Mouse (Mus musculus): ENCODE data around the gene Prss22. TPM values are rescaled to one million over a fixed set of nuclear protein-coding genes. Genes with fewer than 3 reads are reported as not detected.
"Not testable (repeated sequence)": the region's sequence is repeated elsewhere in the genome, so short reads cannot be mapped to it uniquely, and the experiment has no call there.

Prss22 gene
- polyA plus RNA-seq, 1 experiment from 2014 or later = 0.50 TPM

- Histone ChIP-seq H3K27me3 (replicated peaks; ENCODE audit: control insufficient read depth, insufficient read depth, low read length) (no peaks in the 10 kb centered on the region), H3K9ac (ENCODE audit: low read depth, low read length) (no peak overlapping the region), H3K27ac (replicated peaks; ENCODE audit: low read depth, low read length) (no peak overlapping the region), H3K4me2 (ENCODE audit: low read depth, low read length) (no peak overlapping the region), H3K36me3 (ENCODE audit: control insufficient read depth, insufficient read depth, low read length) (no peaks in the 10 kb centered on the region), H3K9me3 (ENCODE audit: control insufficient read depth, low read length) (no peaks in the 10 kb centered on the region), H3K4me1 (ENCODE audit: control insufficient read depth, insufficient read depth, low read length) (no peaks in the 10 kb centered on the region), H3K4me3 (ENCODE audit: low read depth, low read length) (no peak overlapping the region)
- WGBS = 89% methylated on average over 2 of the region's 2 CpGs
- DNase-seq (ENCODE audit: low spot score) = no peak
- ATAC-seq (ENCODE audit: low read depth) = no peak
Measured at GRCm38 (mm10) chr17:23949068-23949467, 48.8 kb downstream of the Prss22 start.

GRCm38 (mm10) chr17:23947486-23947885 lies 50.4 kb downstream of the Prss22 start:
- not testable (repeated sequence) for H3K4me3 ChIP-seq (ENCODE audit: low read depth, low read length); H3K4me2 ChIP-seq (ENCODE audit: low read depth, low read length); H3K27me3 ChIP-seq (replicated peaks; ENCODE audit: control insufficient read depth, insufficient read depth, low read length); H3K9ac ChIP-seq (ENCODE audit: low read depth, low read length); ATAC-seq (ENCODE audit: low read depth); H3K27ac ChIP-seq (replicated peaks; ENCODE audit: low read depth, low read length); DNase-seq (ENCODE audit: low spot score); H3K9me3 ChIP-seq (ENCODE audit: control insufficient read depth, low read length); H3K4me1 ChIP-seq (ENCODE audit: control insufficient read depth, insufficient read depth, low read length); H3K36me3 ChIP-seq (ENCODE audit: control insufficient read depth, insufficient read depth, low read length)
- 74% methylated on average over 4 of the region's 4 CpGs for WGBS

Small RNA genes within 50 kb of the gene (microRNA-seq; reads per million reads assigned to microRNA genes)
- not detected for gene Gm27700 (ENCODE audit: borderline number of aligned reads)

Other genes with a start within 250 kb of the Prss22 start
- 62.9 and 74.7 TPM in 2 replicates for gene Flywch1, start 226.5 kb downstream of the Prss22 start, polyA plus RNA-seq (2014; fragmentation: Nextera tagmentation; extraction: Ambion mirVana)
- 27.0 and 33.9 TPM in 2 replicates for gene Flywch2, start 212.0 kb downstream of the Prss22 start, polyA plus RNA-seq (2014; fragmentation: Nextera tagmentation; extraction: Ambion mirVana)
- 320 and 345 TPM in 2 replicates for gene Srrm2, start 207.6 kb downstream of the Prss22 start, polyA plus RNA-seq (2014; fragmentation: Nextera tagmentation; extraction: Ambion mirVana)
- 1,099 and 1,112 TPM in 2 replicates for gene Elob, start 169.0 kb downstream of the Prss22 start, polyA plus RNA-seq (2014; fragmentation: Nextera tagmentation; extraction: Ambion mirVana)
- 0.77 and 0.88 TPM in 2 replicates for gene Prss33, start 162.0 kb downstream of the Prss22 start, polyA plus RNA-seq (2014; fragmentation: Nextera tagmentation; extraction: Ambion mirVana)
- gene Prss32, start 154.2 kb downstream of the Prss22 start, polyA plus RNA-seq (2014; fragmentation: Nextera tagmentation; extraction: Ambion mirVana) = 0.25 TPM in 1 of 2 replicates, not detected in the other
- 0.64 and 1.1 TPM in 2 replicates for gene Prss41, start 153.9 kb downstream of the Prss22 start, polyA plus RNA-seq (2014; fragmentation: Nextera tagmentation; extraction: Ambion mirVana)
- gene Prss21, start 130.0 kb downstream of the Prss22 start, polyA plus RNA-seq (2014; fragmentation: Nextera tagmentation; extraction: Ambion mirVana) = not detected in 2 replicates
- 2.3 and 6.8 TPM in 2 replicates for gene Dcpp1, start 117.2 kb downstream of the Prss22 start, polyA plus RNA-seq (2014; fragmentation: Nextera tagmentation; extraction: Ambion mirVana)
- not detected in 2 replicates for gene Dcpp2, start 117.2 kb downstream of the Prss22 start, polyA plus RNA-seq (2014; fragmentation: Nextera tagmentation; extraction: Ambion mirVana)
- 3.9 and 15.6 TPM in 2 replicates for gene Dcpp3, start 80.6 kb downstream of the Prss22 start, polyA plus RNA-seq (2014; fragmentation: Nextera tagmentation; extraction: Ambion mirVana)
- not detected in 2 replicates for gene Sbp, start 56.4 kb downstream of the Prss22 start, polyA plus RNA-seq (2014; fragmentation: Nextera tagmentation; extraction: Ambion mirVana)
- not detected in 2 replicates for gene Sbpl, start 42.8 kb downstream of the Prss22 start, polyA plus RNA-seq (2014; fragmentation: Nextera tagmentation; extraction: Ambion mirVana)
- not detected in 2 replicates for gene Prss30, start 17.5 kb downstream of the Prss22 start, polyA plus RNA-seq (2014; fragmentation: Nextera tagmentation; extraction: Ambion mirVana)
- gene Prss27, start 40.0 kb upstream of the Prss22 start, polyA plus RNA-seq (2014; fragmentation: Nextera tagmentation; extraction: Ambion mirVana) = 0.60 and 1.0 TPM in 2 replicates
- gene Kctd5, start 75.4 kb upstream of the Prss22 start, polyA plus RNA-seq (2014; fragmentation: Nextera tagmentation; extraction: Ambion mirVana) = 56.3 and 57.6 TPM in 2 replicates
- 40.6 and 46.3 TPM in 2 replicates for gene Pdpk1, start 152.8 kb upstream of the Prss22 start, polyA plus RNA-seq (2014; fragmentation: Nextera tagmentation; extraction: Ambion mirVana)
- gene Amdhd2, start 165.7 kb upstream of the Prss22 start, polyA plus RNA-seq (2014; fragmentation: Nextera tagmentation; extraction: Ambion mirVana) = 28.3 and 33.3 TPM in 2 replicates
- gene Atp6v0c, start 171.6 kb upstream of the Prss22 start, polyA plus RNA-seq (2014; fragmentation: Nextera tagmentation; extraction: Ambion mirVana) = 573 and 574 TPM in 2 replicates
- 4.6 and 6.4 TPM in 2 replicates for gene Tbc1d24, start 207.5 kb upstream of the Prss22 start, polyA plus RNA-seq (2014; fragmentation: Nextera tagmentation; extraction: Ambion mirVana)
- gene Ntn3, start 211.4 kb upstream of the Prss22 start, polyA plus RNA-seq (2014; fragmentation: Nextera tagmentation; extraction: Ambion mirVana) = 9.6 and 10.7 TPM in 2 replicates
- 9.2 and 9.9 TPM in 2 replicates for gene Tedc2, start 222.8 kb upstream of the Prss22 start, polyA plus RNA-seq (2014; fragmentation: Nextera tagmentation; extraction: Ambion mirVana)